Mouse (Mus musculus): ENCODE data around the gene Naaladl2. TPM values are rescaled to one million over a fixed set of nuclear protein-coding genes. Genes with fewer than 3 reads are reported as not detected.

The Naaladl2 gene
- polyA plus RNA-seq, 1 experiment = 2.2 TPM

DNA sequence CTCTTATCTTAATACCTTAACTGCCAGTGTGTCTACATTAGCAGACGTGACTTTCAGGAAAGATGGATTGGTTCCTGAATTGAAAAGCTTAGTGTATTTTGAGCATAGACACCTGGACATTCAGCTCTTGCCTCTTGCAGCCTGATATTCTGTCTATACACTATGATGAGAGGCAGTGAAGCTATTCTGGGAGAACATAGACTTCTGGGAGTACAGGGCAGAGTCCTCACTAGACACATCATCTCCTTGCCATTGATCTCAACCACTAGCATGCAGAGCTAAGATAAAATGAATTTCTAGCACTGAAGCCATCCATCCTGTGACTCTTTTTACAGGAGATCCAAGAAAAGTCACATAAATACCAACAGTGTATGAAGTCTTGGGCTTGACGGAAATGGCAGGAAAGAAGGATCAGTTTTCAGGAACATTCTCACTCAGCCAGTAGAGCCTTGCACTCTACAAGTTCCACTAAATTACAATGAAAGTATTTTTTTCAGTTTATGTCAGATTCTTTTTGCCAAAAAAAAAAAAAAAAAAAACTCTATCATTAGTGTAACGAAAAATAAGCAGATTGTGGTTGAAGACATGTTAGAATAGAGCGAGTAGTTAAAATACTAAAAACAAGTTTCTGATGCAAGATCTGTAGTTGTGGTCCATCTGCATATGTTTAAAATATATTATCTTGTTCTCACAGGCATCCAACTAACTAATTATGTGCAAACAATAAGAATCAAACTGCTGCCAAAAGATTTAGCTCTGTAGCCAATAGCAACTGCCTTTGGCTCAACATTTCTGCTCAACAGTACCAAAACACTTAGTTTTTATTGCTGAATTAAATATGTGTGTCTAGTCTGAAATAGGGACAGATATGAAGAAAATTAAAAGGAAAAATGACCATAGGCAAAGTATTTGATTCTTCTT, 1171.1 kb downstream of the Naaladl2 start:
- Histone ChIP-seq H3K4me3 (replicated peaks; ENCODE audit: insufficient read depth, low read depth, low read length) (no peak overlapping the region), H3K4me1 (ENCODE audit: control insufficient read depth, insufficient read depth, low read length) (no peaks in the 10 kb centered on the region), H3K27ac (ENCODE audit: insufficient read depth, low read length) (no peak overlapping the region), H3K27me3 (ENCODE audit: control insufficient read depth, insufficient read depth, low read length) (no peaks in the 10 kb centered on the region)
- no peak for DNase-seq
- TF ChIP-seq CTCF (IDR thresholded peaks at IDR 0.05; ENCODE audit: borderline replicate concordance, insufficient read depth, low read depth, low read length) = no peak
- TF ChIP-seq POLR2A (IDR thresholded peaks at IDR 0.05; ENCODE audit: borderline replicate concordance, insufficient read depth, low read length) = no peak
- WGBS = 80% methylated on average over 4 of the region's 4 CpGs

DNA sequence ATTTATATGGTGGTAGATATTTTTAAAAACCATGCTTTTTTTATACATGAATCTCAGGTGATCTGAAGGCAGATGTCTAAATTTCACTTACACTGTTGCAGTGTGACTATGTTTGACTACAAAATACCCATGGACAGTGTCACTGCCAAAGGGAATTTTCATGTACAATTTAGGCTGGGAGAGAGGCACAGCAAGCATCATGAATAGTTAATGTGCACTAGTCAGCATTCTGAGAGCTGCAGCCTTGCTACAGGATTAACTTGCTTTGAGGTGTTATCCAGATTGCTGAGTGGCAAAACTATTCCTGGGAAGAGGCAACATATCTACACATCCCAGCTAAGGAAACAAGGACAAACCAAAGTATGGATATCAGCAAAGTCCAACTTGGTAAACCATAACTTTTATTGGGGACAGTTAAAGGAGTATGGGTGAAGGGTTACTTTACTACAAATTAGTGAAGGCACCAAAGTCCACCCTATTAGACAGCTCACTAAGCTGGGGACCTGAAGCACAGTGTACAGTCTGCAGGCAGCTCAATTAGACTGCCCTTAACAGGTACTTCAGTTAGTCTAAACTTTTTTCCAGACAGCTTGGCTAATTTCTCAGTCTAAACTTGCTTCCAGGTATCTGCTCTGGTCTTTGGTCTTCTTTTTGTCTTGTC, 1181.0 kb downstream of the Naaladl2 start:
- H3K4me1 ChIP-seq (ENCODE audit: control insufficient read depth, insufficient read depth, low read length) = no peaks in the 10 kb centered on the region
- H3K27ac ChIP-seq (ENCODE audit: insufficient read depth, low read length) = no peak overlapping the region
- H3K27me3 ChIP-seq (ENCODE audit: control insufficient read depth, insufficient read depth, low read length) = no peaks in the 10 kb centered on the region
- DNase-seq = no peak
- H3K4me3 ChIP-seq (replicated peaks; ENCODE audit: insufficient read depth, low read depth, low read length) = no peak overlapping the region
- TF ChIP-seq CTCF (IDR thresholded peaks at IDR 0.05; ENCODE audit: borderline replicate concordance, insufficient read depth, low read depth, low read length) (no peak), POLR2A (IDR thresholded peaks at IDR 0.05; ENCODE audit: borderline replicate concordance, insufficient read depth, low read length) (no peak)

DNA sequence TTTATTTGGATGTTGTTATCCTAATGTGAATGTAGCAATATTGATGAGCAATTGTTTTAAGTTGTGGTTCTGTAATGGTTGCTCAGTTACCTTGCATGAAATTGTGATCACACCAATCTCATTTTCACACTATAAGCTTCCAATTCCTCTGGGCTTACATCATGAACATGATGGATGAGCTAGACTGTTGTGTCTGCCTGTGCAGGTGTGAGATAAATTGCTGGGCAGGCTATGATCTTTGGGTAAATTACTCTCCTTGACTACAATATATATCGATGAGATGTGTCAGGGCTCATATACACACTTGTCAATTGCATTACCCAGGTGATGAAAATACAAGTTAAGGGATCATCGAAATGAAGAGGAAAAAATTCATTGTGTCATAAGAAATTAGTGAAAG, 1197.9 kb downstream of the Naaladl2 start:
- H3K4me3 ChIP-seq (replicated peaks; ENCODE audit: insufficient read depth, low read depth, low read length) = no peak overlapping the region
- 86% methylated on average over 2 of the region's 2 CpGs for WGBS
- H3K4me1 ChIP-seq (ENCODE audit: control insufficient read depth, insufficient read depth, low read length) = no peaks in the 10 kb centered on the region
- no peak overlapping the region for H3K27ac ChIP-seq (ENCODE audit: insufficient read depth, low read length)
- no peaks in the 10 kb centered on the region for H3K27me3 ChIP-seq (ENCODE audit: control insufficient read depth, insufficient read depth, low read length)
- DNase-seq = no peak
- TF ChIP-seq CTCF (IDR thresholded peaks at IDR 0.05; ENCODE audit: borderline replicate concordance, insufficient read depth, low read depth, low read length) (no peak), POLR2A (IDR thresholded peaks at IDR 0.05; ENCODE audit: borderline replicate concordance, insufficient read depth, low read length) (no peak)

DNA sequence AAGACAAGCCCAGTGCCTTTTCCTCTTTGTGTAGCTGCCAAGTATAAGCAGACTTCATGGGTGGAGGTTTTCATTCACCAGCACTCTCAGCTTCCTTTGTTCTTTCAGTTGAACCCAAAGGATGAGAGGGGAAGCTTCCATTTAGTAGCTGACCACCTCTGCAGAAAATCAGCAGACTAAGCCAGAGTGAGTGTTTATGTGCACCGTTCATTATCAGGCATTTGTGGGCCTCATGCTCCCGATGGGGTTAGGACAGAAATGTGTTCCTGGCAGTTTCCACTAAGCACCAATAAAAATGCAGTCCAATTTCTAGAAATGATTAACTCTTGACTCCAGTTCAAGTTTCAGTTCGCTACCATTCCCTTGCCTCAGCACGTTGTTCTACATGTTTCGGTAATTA, 1206.8 kb downstream of the Naaladl2 start:
- Histone ChIP-seq H3K27ac (ENCODE audit: insufficient read depth, low read length) (no peak overlapping the region), H3K4me3 (replicated peaks; ENCODE audit: insufficient read depth, low read depth, low read length) (no peak overlapping the region), H3K4me1 (ENCODE audit: control insufficient read depth, insufficient read depth, low read length) (no peaks in the 10 kb centered on the region), H3K27me3 (ENCODE audit: control insufficient read depth, insufficient read depth, low read length) (no peaks in the 10 kb centered on the region)
- WGBS = 14% methylated on average over 5 of the region's 5 CpGs
- TF ChIP-seq CTCF (IDR thresholded peaks at IDR 0.05; ENCODE audit: borderline replicate concordance, insufficient read depth, low read depth, low read length) (no peak), POLR2A (IDR thresholded peaks at IDR 0.05; ENCODE audit: borderline replicate concordance, insufficient read depth, low read length) (no peak)
- no peak for DNase-seq

DNA sequence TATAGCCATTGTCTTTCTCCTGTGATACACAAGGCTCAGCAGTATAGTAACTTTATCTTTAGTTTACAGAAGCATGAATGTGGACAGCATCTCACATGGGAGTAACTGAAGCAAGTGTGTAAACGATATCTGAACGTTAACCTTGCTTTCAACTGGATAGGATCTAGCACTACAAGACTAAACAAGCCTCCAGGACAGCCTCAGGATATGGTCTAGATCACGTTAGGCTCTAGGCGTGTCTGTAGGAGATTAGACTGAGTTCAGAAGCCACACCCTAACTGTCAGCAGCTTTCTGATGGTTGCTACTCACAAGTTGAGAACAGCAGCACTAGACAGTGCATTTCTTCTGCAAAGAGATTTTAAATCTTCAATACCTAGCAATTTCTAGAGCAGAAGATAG, 1216.0 kb downstream of the Naaladl2 start:
- Histone ChIP-seq H3K27me3 (ENCODE audit: control insufficient read depth, insufficient read depth, low read length) (no peaks in the 10 kb centered on the region), H3K4me1 (ENCODE audit: control insufficient read depth, insufficient read depth, low read length) (no peaks in the 10 kb centered on the region), H3K27ac (ENCODE audit: insufficient read depth, low read length) (no peak overlapping the region), H3K4me3 (replicated peaks; ENCODE audit: insufficient read depth, low read depth, low read length) (no peak overlapping the region)
- TF ChIP-seq CTCF (IDR thresholded peaks at IDR 0.05; ENCODE audit: borderline replicate concordance, insufficient read depth, low read depth, low read length) (no peak), POLR2A (IDR thresholded peaks at IDR 0.05; ENCODE audit: borderline replicate concordance, insufficient read depth, low read length) (no peak)
- no peak for DNase-seq
- 88% methylated on average over 4 of the region's 4 CpGs for WGBS

DNA sequence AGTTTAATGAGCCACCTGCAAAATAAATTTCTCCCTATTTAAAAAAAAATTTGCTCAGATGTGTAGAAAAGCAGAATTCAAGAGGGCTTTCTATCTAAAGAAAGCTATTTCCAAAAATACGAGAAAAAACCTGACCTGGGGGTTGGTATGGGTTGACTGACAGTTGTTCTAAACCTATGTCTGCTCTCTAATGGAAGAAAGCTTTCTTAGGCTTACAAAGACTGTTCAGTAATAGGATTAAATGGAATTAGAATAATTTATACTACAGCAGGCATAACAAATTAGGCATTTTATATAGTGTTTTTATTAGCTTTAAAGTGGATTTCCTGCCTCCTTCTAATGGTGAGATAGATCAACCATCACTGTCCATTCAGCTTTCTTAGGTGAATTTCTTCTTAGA, 1236.4 kb downstream of the Naaladl2 start:
- 82% methylated on average over 1 of the region's 1 CpGs for WGBS
- H3K4me1 ChIP-seq (ENCODE audit: control insufficient read depth, insufficient read depth, low read length) = no peaks in the 10 kb centered on the region

DNA sequence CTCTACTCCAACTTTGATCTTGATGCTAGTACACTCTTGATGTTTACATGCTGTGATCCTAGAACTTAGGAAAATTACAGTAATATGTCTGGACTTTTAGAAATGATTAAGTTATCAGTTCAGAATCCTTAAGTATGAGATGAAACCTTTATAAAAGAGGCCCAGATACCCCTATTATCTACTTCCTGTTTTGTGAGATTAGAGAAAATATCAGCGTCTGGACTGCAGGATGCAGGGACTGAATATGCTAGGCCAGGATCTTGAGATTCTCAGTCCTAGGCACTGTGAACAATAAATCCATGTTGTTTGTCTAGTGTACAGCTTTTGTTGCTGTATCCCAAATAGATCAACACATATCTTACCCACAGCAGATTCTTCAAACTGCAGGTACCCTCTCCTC, 1278.4 kb downstream of the Naaladl2 start:
- DNase-seq = no peak
- no peak for TF ChIP-seq CTCF (IDR thresholded peaks at IDR 0.05; ENCODE audit: borderline replicate concordance, insufficient read depth, low read depth, low read length)
- no peak for TF ChIP-seq POLR2A (IDR thresholded peaks at IDR 0.05; ENCODE audit: borderline replicate concordance, insufficient read depth, low read length)
- no peaks in the 10 kb centered on the region for H3K4me1 ChIP-seq (ENCODE audit: control insufficient read depth, insufficient read depth, low read length)
- H3K27ac ChIP-seq (ENCODE audit: insufficient read depth, low read length) = no peak overlapping the region
- H3K27me3 ChIP-seq (ENCODE audit: control insufficient read depth, insufficient read depth, low read length) = no peaks in the 10 kb centered on the region
- 90% methylated on average over 1 of the region's 1 CpGs for WGBS
- H3K4me3 ChIP-seq (replicated peaks; ENCODE audit: insufficient read depth, low read depth, low read length) = no peak overlapping the region

More for the DNA sequence above, 1236.4 kb downstream of the Naaladl2 start:
- no peaks in the 10 kb centered on the region for H3K27me3 ChIP-seq (ENCODE audit: control insufficient read depth, insufficient read depth, low read length)
- TF ChIP-seq CTCF (IDR thresholded peaks at IDR 0.05; ENCODE audit: borderline replicate concordance, insufficient read depth, low read depth, low read length) (no peak), POLR2A (IDR thresholded peaks at IDR 0.05; ENCODE audit: borderline replicate concordance, insufficient read depth, low read length) (no peak)
- DNase-seq = no peak
- no peak overlapping the region for H3K27ac ChIP-seq (ENCODE audit: insufficient read depth, low read length)
- no peak overlapping the region for H3K4me3 ChIP-seq (replicated peaks; ENCODE audit: insufficient read depth, low read depth, low read length)

DNA sequence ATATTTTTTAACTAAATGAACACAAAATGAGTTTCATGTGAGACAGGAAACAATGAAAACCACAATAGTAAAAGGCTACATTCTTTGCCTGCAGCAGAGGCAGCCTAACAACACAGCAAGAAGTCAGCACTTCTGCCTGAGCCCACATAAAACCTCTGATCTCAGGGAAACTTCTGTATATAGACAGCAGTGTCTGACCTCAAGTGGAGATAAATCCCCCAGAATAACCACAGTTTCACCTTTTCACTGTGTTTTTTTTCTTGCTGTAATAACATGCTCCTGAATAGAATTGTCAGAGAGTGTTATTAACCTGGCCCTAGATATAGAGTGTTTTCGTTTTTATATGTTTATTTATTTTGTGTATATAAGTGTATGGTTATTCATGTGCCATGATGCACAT, 1286.8 kb downstream of the Naaladl2 start:
- DNase-seq = no peak
- TF ChIP-seq POLR2A (IDR thresholded peaks at IDR 0.05; ENCODE audit: borderline replicate concordance, insufficient read depth, low read length) = no peak
- TF ChIP-seq CTCF (IDR thresholded peaks at IDR 0.05; ENCODE audit: borderline replicate concordance, insufficient read depth, low read depth, low read length) = no peak
- no peaks in the 10 kb centered on the region for H3K4me1 ChIP-seq (ENCODE audit: control insufficient read depth, insufficient read depth, low read length)
- 53% methylated on average over 1 of the region's 1 CpGs for WGBS
- no peak overlapping the region for H3K27ac ChIP-seq (ENCODE audit: insufficient read depth, low read length)
- H3K27me3 ChIP-seq (ENCODE audit: control insufficient read depth, insufficient read depth, low read length) = no peaks in the 10 kb centered on the region
- H3K4me3 ChIP-seq (replicated peaks; ENCODE audit: insufficient read depth, low read depth, low read length) = no peak overlapping the region
